Mouse (Mus musculus) G1E (cell line): Measurements from ENCODE around the gene Iqcf3. TPM values are rescaled to one million over a fixed set of nuclear protein-coding genes. Genes with fewer than 3 reads are reported as not detected.

Source experiments
- ATAC-seq: 2 replicates; pipeline ENCODE4 v1.8.0; 2016; ENCODE audit warnings: mild to moderate bottlenecking; ENCODE audit not compliant: insufficient number of reproducible peaks, poor library complexity, low FRiP score, severe bottlenecking; ENCODE audit errors: extremely low read depth
- DNase-seq: peaks from one replicate; pipeline ENCODE4 v3.0.0; 2012; ENCODE audit warnings: low spot score
- H3K27me3 ChIP-seq: 2 replicates; pipeline ENCODE4 v1.6.1; 2012; ENCODE audit warnings: mild to moderate bottlenecking, low read length, inconsistent platforms; ENCODE audit not compliant: insufficient read depth
- H3K36me3 ChIP-seq: replicated peaks from 2 replicates; pipeline ENCODE3; 2012; ENCODE audit warnings: mild to moderate bottlenecking, inconsistent platforms
- H3K4me1 ChIP-seq: 2 replicates; pipeline ENCODE4 v1.6.1; 2012; ENCODE audit warnings: low read depth, low read length, inconsistent platforms, mixed read lengths; ENCODE audit not compliant: insufficient read depth
- H3K4me3 ChIP-seq: 2 replicates; pipeline ENCODE4 v1.5.1; 2012; ENCODE audit warnings: low read depth, mild to moderate bottlenecking, inconsistent platforms, low read length, moderate library complexity, mixed read lengths
- H3K9me3 ChIP-seq: replicated peaks from 2 replicates; pipeline ENCODE4 v1.6.1; 2012; ENCODE audit warnings: inconsistent platforms
- CTCF ChIP-seq: IDR thresholded peaks from 2 replicates; pipeline ENCODE4 v1.5.1; 2012; ENCODE audit warnings: low read depth, low read length, inconsistent platforms, mixed read lengths
- GATA1 ChIP-seq: IDR thresholded peaks from 2 replicates; pipeline ENCODE4 v1.6.1; 2012; ENCODE audit warnings: borderline replicate concordance, low read length, inconsistent platforms, mixed read lengths
- GATA2 ChIP-seq: IDR thresholded peaks from 2 replicates; pipeline ENCODE4 v1.6.1; 2012; ENCODE audit warnings: low read depth, low read length, inconsistent platforms, borderline replicate concordance
- POLR2AphosphoS5 ChIP-seq: IDR thresholded peaks from 2 replicates; pipeline ENCODE4 v1.6.1; 2012; ENCODE audit warnings: low read depth, low read length, inconsistent platforms; ENCODE audit not compliant: insufficient replicate concordance
- TAL1 ChIP-seq: conservative IDR thresholded peaks from 2 replicates; pipeline ENCODE4 v1.6.1; 2012; ENCODE audit warnings: low read depth, low read length, inconsistent platforms, mixed read lengths
- polyA plus RNA-seq: library from polyadenylated mRNA; stranded (reverse); fragments of >175 nt; gene quantifications from 2 replicates; pipeline ENCODE4 v1.2.3, GENCODE M21; 2012
- total RNA-seq, 2 experiments: library from RNA; stranded (forward) in 1 of 2; stranded (reverse) in 1 of 2; fragments of 200-1000 nt in 1 of 2; fragments of >200 nt in 1 of 2; fragmentation: Nextera tagmentation in 1 of 2; gene quantifications; 2 replicates each; pipeline ENCODE4 v1.2.3; 2014 to 2017

The Iqcf3 gene
- total and polyA plus RNA-seq, 3 experiments: not detected

DNA sequence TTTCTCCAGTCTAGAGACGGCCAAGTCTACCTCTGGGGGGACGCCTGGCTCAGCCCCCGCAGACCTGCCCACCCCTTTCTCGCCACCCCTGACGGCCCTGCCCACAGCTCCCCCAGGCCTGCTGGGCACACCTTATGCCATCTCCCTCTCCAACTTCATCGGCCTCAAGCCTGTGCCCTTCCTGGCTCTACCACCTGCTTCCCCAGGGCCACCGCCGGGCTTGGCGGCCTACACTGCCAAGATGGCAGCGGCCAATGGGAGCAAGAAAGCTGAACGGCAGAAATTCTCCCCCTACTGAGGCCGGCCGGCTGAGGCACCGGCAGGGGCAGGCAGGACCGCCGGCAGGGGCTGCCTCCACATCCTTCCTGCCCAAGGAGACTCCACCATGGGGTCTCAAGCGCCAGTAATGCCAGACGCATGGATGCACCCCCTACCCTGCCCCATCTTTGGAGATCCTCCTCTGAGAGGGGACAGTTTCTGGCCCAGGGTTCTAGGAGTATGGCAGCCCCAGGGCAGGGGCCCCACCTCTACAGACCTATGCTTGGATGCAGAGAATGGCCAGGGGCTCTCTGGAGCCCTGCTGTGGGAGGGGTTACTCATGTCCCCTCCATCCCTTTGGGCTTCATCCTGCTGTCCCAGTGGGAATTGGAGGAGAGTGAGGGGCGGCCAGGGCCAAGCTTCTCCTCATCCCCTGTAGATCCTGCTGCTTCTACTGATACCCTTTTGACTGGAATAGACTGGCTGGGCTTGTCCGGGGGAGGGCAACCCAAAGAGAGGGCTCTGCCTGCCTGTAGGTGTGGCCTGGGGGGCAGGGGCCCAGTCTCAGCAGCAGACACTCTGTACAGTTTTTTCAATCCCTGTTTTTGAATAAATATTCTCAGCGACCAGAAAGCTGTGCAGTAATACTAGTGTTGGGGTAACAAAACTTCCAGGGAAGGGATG, 98.0 kb downstream of the Iqcf3 start:
- H3K36me3 ChIP-seq: no peaks in the 10 kb centered on the region
- ATAC-seq (no peak), DNase-seq (no peak)
- no peaks in the 10 kb centered on the region for H3K4me1 ChIP-seq
- peaks cover 44% of the 10 kb centered on the region for H3K27me3 ChIP-seq
- H3K9me3 ChIP-seq: peaks cover 12% of the 10 kb centered on the region
- TF ChIP-seq GATA1 (no peak), POLR2AphosphoS5 (no peak), GATA2 (no peak), TAL1 (no peak), CTCF (no peak)
- no peak overlapping the region for H3K4me3 ChIP-seq

DNA sequence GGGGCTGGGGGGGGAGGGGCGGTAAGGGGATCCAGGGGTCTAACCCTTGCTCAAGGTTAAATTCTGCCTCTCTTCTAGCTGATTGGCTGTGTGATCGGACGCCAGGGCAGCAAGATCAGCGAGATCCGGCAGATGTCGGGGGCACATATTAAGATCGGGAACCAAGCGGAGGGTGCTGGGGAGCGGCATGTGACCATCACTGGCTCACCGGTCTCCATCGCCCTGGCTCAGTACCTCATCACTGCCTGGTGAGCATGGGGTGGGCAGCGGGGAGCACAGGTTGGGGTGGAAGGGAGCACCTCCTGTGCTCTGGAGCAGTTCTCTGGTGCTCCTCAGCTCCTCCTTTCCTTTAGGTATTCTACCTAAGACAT, 99.0 kb downstream of the Iqcf3 start:
- H3K36me3 ChIP-seq: no peaks in the 10 kb centered on the region
- DNase-seq (no peak), ATAC-seq (no peak)
- peaks cover 12% of the 10 kb centered on the region for H3K9me3 ChIP-seq
- TF ChIP-seq GATA1 (no peak), TAL1 (no peak), POLR2AphosphoS5 (no peak), CTCF (no peak)
- H3K27me3 ChIP-seq: peaks cover 50% of the 10 kb centered on the region
- H3K4me3 ChIP-seq: no peak overlapping the region
- H3K4me1 ChIP-seq: no peaks in the 10 kb centered on the region

DNA sequence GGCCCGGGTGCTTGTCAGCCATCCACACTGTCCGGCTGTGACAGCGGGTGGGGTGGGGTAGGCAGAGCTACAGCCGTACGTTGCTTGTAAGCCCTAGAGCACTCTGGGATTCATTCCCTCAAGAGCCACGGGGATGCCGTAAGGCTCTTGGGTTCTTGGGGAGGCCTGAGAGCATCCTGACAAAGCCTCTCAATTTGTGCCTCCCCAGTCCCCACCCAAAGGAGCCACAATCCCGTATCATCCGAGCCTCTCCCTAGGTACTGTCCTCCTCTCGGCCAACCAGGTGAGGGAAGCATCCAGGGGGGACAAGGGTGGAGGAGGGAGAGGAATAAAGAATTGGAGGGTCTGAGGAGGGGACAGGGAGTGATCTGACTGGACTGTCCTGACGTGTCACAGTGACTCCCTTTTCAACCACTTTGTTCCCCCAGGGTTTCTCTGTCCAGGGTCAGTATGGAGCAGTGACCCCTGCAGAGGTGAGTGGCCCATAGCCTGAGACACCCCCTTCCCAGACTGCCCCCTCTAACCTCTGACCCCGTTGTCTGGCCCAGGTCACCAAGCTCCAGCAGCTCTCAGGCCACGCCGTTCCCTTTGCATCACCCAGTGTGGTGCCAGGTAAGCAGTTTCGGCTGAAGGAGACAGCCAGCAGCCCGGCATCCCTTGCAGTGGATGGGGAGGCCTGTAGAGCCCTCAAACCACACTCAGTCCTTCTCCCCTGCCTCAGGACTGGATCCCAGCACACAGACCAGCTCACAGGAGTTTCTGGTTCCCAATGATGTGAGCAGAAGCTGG, 99.6 kb downstream of the Iqcf3 start:
- DNase-seq (no peak), ATAC-seq (no peak)
- Histone ChIP-seq H3K4me3 (no peak overlapping the region), H3K4me1 (no peaks in the 10 kb centered on the region), H3K9me3 (peaks cover 12% of the 10 kb centered on the region), H3K27me3 (peaks cover 56% of the 10 kb centered on the region), H3K36me3 (no peaks in the 10 kb centered on the region)
- TF ChIP-seq POLR2AphosphoS5 (no peak), CTCF (no peak), TAL1 (no peak), GATA1 (no peak), GATA2 (no peak)

DNA sequence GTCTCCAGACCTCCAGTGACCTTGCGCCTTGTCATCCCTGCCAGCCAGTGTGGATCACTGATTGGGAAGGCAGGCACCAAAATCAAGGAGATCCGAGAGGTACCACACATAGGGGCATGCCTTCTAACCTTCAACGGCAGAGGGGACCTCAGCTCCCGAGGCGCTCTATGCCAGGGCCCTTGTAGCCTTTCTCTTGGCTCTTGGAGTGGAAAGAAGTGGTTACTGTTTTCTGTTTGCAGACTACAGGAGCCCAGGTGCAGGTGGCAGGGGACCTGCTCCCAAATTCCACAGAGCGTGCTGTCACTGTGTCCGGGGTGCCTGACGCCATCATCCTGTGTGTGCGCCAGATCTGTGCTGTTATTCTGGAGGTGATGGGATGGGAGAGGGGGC, 100.4 kb downstream of the Iqcf3 start:
- Histone ChIP-seq H3K36me3 (no peaks in the 10 kb centered on the region), H3K27me3 (peaks cover 64% of the 10 kb centered on the region)
- no peak for ATAC-seq

DNA sequence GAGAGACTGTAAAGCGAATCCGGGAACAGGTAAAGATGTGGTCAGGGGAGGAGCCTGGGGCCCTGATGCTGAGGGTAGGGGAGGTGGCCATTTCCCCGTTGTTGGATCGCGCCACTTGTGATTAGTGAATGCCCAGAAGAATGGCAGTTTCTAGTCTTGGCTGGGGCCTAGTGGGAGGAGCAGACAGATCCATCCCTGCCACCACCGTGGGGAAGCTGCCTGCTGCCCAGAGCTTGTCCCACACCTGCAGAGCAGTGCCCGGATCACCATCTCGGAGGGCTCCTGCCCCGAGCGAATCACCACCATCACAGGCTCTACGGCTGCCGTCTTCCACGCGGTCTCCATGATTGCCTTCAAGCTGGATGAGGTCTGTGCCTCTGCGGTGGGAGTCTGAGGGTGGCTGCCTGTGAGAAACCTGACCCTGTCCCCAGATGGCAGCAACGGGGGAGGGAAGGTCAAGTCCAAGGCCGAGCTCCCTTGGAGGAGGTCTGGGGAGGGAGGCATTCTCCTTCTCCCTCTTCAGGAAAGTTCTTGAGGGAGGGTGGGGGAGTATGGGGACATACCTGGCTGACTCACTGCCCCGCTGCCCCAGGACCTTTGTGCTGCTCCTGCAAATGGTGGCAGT, 100.9 kb downstream of the Iqcf3 start:
- peaks cover 9% of the 10 kb centered on the region for H3K9me3 ChIP-seq
- ATAC-seq (no peak), DNase-seq (no peak)
- H3K4me1 ChIP-seq: peaks cover 3% of the 10 kb centered on the region; the same call in 1 of the 2 replicates
- no peaks in the 10 kb centered on the region for H3K36me3 ChIP-seq
- no peak for TF ChIP-seq POLR2AphosphoS5
- TF ChIP-seq CTCF: no peak
- no peak for TF ChIP-seq TAL1
- TF ChIP-seq GATA2: no peak
- TF ChIP-seq GATA1: no peak
- H3K27me3 ChIP-seq: peaks cover 64% of the 10 kb centered on the region
- H3K4me3 ChIP-seq: no peak overlapping the region

More for the DNA sequence above, 100.4 kb downstream of the Iqcf3 start:
- no peak overlapping the region for H3K4me3 ChIP-seq
- TF ChIP-seq GATA1 (no peak), CTCF (no peak), POLR2AphosphoS5 (no peak), TAL1 (no peak)
- peaks cover 3% of the 10 kb centered on the region; the same call in 1 of the 2 replicates for H3K4me1 ChIP-seq
- DNase-seq: no peak
- peaks cover 12% of the 10 kb centered on the region for H3K9me3 ChIP-seq

GRCm38 (mm10) chr9:106459946-106460345, 101.5 kb downstream of the Iqcf3 start:
- no peak for ATAC-seq
- TF ChIP-seq GATA2 (no peak), TAL1 (no peak), GATA1 (no peak), POLR2AphosphoS5 (no peak)
- Histone ChIP-seq H3K4me3 (no peak overlapping the region), H3K4me1 (peaks cover 7% of the 10 kb centered on the region), H3K36me3 (no peaks in the 10 kb centered on the region), H3K27me3 (peaks cover 70% of the 10 kb centered on the region), H3K9me3 (peaks cover 4% of the 10 kb centered on the region)
- DNase-seq: no peak
